Mouse (Mus musculus) C2C12 (cell line): Measurements from ENCODE around the gene Nr1d2. TPM values are rescaled to one million over a fixed set of nuclear protein-coding genes. Genes with fewer than 3 reads are reported as not detected.
"Not testable (repeated sequence)": the region's sequence is repeated elsewhere in the genome, so short reads cannot be mapped to it uniquely, and the experiment has no call there.

ENCODE experiments used
- H3K27me3 ChIP-seq: one replicate; pipeline ENCODE4 v1.6.1; 2011; ENCODE audit not compliant: control insufficient read depth, insufficient read depth, insufficient read length
- H3K36me3 ChIP-seq: one replicate; pipeline ENCODE4 v1.6.1; 2011; ENCODE audit not compliant: control insufficient read depth, insufficient read depth
- H3K4me3 ChIP-seq: one replicate; pipeline ENCODE4 v1.5.1; 2011; ENCODE audit warnings: mild to moderate bottlenecking, control low read depth; ENCODE audit not compliant: poor library complexity, insufficient read depth, severe bottlenecking
- H3K79me2 ChIP-seq: one replicate; pipeline ENCODE4 v1.6.1; 2011; ENCODE audit not compliant: control insufficient read depth, insufficient read depth
- H3K79me3 ChIP-seq: one replicate; pipeline ENCODE4 v1.6.1; 2011; ENCODE audit warnings: low read depth, control low read depth
- H3ac ChIP-seq: one replicate; pipeline ENCODE3; 2011; ENCODE audit warnings: low read depth; ENCODE audit not compliant: control insufficient read depth, insufficient read length
- CEBPB ChIP-seq: IDR thresholded peaks from one replicate; pipeline ENCODE4 v1.6.1; 2011; ENCODE audit warnings: low read depth, mild to moderate bottlenecking, control low read depth, moderate library complexity
- CTCF ChIP-seq: IDR thresholded peaks from one replicate; pipeline ENCODE4 v1.5.1; 2011; ENCODE audit not compliant: control insufficient read depth, insufficient read depth, insufficient read length
- FOSL1 ChIP-seq: IDR thresholded peaks from one replicate; pipeline ENCODE4 v1.8.0; 2011; ENCODE audit warnings: mild to moderate bottlenecking, low read length; ENCODE audit not compliant: poor library complexity, insufficient read depth, severe bottlenecking
- MAX ChIP-seq: IDR thresholded peaks from one replicate; pipeline ENCODE4 v1.6.1; 2011; ENCODE audit warnings: mild to moderate bottlenecking, control low read depth
- MYOD1 ChIP-seq: IDR thresholded peaks from one replicate; pipeline ENCODE4 v1.6.1; 2011; ENCODE audit warnings: low read depth; ENCODE audit not compliant: control insufficient read depth, insufficient read length
- MYOG ChIP-seq: IDR thresholded peaks from one replicate; pipeline ENCODE4 v1.6.1; 2011; ENCODE audit not compliant: control insufficient read depth, insufficient read length; ENCODE audit errors: extremely low read depth
- USF1 ChIP-seq: IDR thresholded peaks from one replicate; pipeline ENCODE4 v1.6.1; 2011; ENCODE audit warnings: low read depth, mild to moderate bottlenecking, control low read depth, moderate library complexity
- polyA plus RNA-seq: library from polyadenylated mRNA; unstranded; fragments of >200 nt; fragmentation: generic; extraction: Trizol; gene quantifications from one replicate; pipeline ENCODE4 v1.2.1, GENCODE M21; 2012; ENCODE audit warnings: missing spikeins

Gene Nr1d2
- polyA plus RNA-seq, 1 experiment, result 5.6 TPM

DNA sequence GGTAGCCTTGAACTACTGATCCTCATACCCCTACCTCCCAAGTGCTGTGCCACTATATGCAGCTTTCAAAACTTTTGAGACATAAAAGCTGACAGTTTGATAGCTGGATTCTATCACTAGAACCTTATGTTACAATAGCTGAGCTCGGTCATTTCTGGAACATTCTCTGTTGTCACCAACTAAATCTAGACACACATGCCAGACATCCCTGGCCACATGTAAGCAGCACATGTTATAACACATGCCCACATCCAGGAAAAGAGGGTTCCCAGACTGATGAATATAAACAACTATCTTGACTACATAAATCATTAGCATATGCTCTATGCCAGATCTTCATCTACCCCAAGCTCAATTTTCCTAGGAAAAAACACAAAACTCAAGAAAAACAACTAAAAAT lies 21.8 kb downstream of the Nr1d2 start:
- TF ChIP-seq USF1 (no peak), CEBPB (no peak), MYOD1 (no peak), MYOG (no peak), CTCF (no peak), MAX (no peak), FOSL1 (no peak)
- Histone ChIP-seq H3K79me2 (peaks cover 8% of the 10 kb centered on the region), H3K79me3 (peaks cover 1% of the 10 kb centered on the region), H3ac (no peak overlapping the region), H3K27me3 (no peaks in the 10 kb centered on the region), H3K4me3 (no peak overlapping the region), H3K36me3 (peaks cover 34% of the 10 kb centered on the region)

- TF ChIP-seq MAX (no peak), MYOG (no peak), USF1 (no peak), MYOD1 (no peak), CTCF (no peak), FOSL1 (no peak), CEBPB (no peak)
Measured at GRCm38 (mm10) chr14:18216428-18216827, 22.5 kb downstream of the Nr1d2 start.

DNA sequence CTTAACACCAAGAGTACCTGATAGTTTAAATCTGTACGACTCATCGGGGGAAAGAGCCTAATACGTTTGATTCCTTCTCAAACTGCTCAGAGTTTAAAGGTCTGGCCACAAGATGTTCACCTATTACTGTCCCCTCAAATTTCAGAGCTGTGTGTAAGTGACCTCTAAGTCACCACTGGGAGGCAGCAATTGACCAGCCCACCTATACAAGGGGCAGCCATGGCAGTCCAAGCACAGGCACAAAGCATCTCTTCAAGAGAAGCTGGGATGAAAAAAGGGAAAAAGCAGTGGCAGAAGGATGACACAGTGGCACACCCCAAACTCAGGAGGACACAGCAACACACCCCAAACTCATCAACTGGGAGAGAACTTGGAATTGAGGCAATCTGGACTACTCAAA lies 28.1 kb downstream of the Nr1d2 start:
- H3K27me3 ChIP-seq, result no peaks in the 10 kb centered on the region
- H3K4me3 ChIP-seq, result no peak overlapping the region
- TF ChIP-seq MAX (no peak), FOSL1 (no peak), MYOG (no peak), CTCF (peak; percentile 10), CEBPB (no peak), USF1 (no peak), MYOD1 (no peak)
- H3K36me3 ChIP-seq, result peaks cover 63% of the 10 kb centered on the region
- H3K79me2 ChIP-seq, result no peaks in the 10 kb centered on the region
- no peak overlapping the region for H3ac ChIP-seq
- H3K79me3 ChIP-seq, result no peaks in the 10 kb centered on the region

More at GRCm38 (mm10) chr14:18216428-18216827, 22.5 kb downstream of the Nr1d2 start:
- Histone ChIP-seq H3K79me2 (peaks cover 7% of the 10 kb centered on the region), H3K79me3 (peaks cover 1% of the 10 kb centered on the region), H3K4me3 (no peak overlapping the region), H3K27me3 (no peaks in the 10 kb centered on the region), H3ac (no peak overlapping the region), H3K36me3 (peaks cover 40% of the 10 kb centered on the region)

DNA sequence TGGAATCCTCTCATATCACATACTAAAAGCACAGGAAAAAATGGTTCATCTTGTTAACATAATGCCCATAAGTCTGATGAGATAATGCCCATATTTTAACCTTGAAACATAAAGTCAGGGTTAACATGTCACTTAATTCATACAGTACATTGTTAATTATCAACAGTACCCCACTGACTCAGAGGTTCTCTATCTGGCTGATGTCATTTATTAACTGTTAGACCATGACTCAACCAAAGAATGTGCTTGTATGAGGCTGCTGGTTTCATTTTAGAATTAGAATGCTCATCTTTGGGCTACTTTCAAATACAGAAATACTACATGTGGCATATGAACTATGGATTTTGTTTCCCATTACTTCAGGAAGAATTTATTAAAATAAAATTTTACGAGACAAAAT lies 34.6 kb downstream of the Nr1d2 start:
- H3K4me3 ChIP-seq, H3K79me2 ChIP-seq, H3ac ChIP-seq, H3K27me3 ChIP-seq, H3K79me3 ChIP-seq: not testable (repeated sequence)
- peaks cover 30% of the 10 kb centered on the region for H3K36me3 ChIP-seq

- no peak overlapping the region for H3K4me3 ChIP-seq
- H3ac ChIP-seq, result no peak overlapping the region
- peaks cover 10% of the 10 kb centered on the region for H3K36me3 ChIP-seq
- H3K79me2 ChIP-seq, result no peaks in the 10 kb centered on the region
- TF ChIP-seq MYOG (no peak), CEBPB (no peak), USF1 (no peak), MYOD1 (no peak), FOSL1 (no peak), CTCF (no peak)
- H3K27me3 ChIP-seq, result no peaks in the 10 kb centered on the region
- H3K79me3 ChIP-seq, result no peaks in the 10 kb centered on the region
Measured at GRCm38 (mm10) chr14:18201413-18201812, 37.5 kb downstream of the Nr1d2 start.

DNA sequence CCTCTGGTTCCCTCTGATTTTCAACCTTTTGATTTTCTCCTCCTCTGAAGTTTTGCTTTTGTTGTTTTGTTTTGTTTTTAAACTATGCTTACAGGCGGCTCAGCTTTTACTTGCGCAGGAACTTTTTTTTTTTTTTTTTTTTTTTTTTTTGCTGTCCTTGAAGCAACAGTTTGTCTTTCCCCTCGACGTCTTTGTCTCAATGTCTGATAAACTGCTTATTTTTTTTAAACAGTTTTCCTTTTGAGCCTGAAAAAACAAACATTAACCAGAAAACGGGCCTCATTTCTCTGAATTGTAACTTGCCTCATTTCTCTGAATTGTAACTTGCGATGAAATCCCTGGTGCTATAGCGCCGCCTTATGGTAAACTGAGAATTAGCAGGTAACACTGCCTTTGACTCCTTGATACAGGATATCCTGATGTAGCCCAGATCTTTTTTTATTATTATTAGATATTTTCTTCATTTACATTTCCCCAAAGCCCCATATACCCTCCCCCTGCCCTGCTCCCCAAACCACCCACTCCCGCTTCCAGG lies 52.0 kb downstream of the Nr1d2 start:
- Histone ChIP-seq H3K4me3 (no peak overlapping the region), H3K36me3 (no peaks in the 10 kb centered on the region)
- no peak for TF ChIP-seq MYOG
- no peak for TF ChIP-seq FOSL1
- no peak for TF ChIP-seq USF1
- no peak for TF ChIP-seq MAX
- no peak for TF ChIP-seq CTCF
- no peak for TF ChIP-seq MYOD1
- no peak for TF ChIP-seq CEBPB

GRCm38 (mm10) chr14:18177531-18177930 lies 61.4 kb downstream of the Nr1d2 start:
- H3K4me3 ChIP-seq, H3K27me3 ChIP-seq, H3K36me3 ChIP-seq, H3K79me2 ChIP-seq, H3K79me3 ChIP-seq, H3ac ChIP-seq: not testable (repeated sequence)

More for the DNA sequence above, 52.0 kb downstream of the Nr1d2 start:
- no peak overlapping the region for H3ac ChIP-seq
- no peaks in the 10 kb centered on the region for H3K79me2 ChIP-seq
- no peaks in the 10 kb centered on the region for H3K79me3 ChIP-seq
- H3K27me3 ChIP-seq, result no peaks in the 10 kb centered on the region
